Mouse (Mus musculus) ES-E14 (cell line): ENCODE data around the gene Susd4. TPM values are rescaled to one million over a fixed set of nuclear protein-coding genes. Genes with fewer than 3 reads are reported as not detected.

Source experiments
- DNase-seq: peaks from one replicate; pipeline ENCODE4 v3.0.0-alpha.2; 2013; ENCODE audit warnings: low read depth, low spot score
- H3K27ac ChIP-seq: 2 replicates; pipeline ENCODE4 v1.5.1; 2012; ENCODE audit warnings: low read depth, mild to moderate bottlenecking, low read length, moderate library complexity, mixed read lengths; ENCODE audit not compliant: poor library complexity, insufficient read depth, severe bottlenecking
- H3K36me3 ChIP-seq: 2 replicates; pipeline ENCODE4 v1.6.1; 2012; ENCODE audit warnings: mild to moderate bottlenecking, low read length, moderate library complexity, mixed read lengths; ENCODE audit not compliant: control insufficient read depth, poor library complexity, insufficient read depth, severe bottlenecking
- H3K4me1 ChIP-seq, 2 experiments: fragments of 150-350 bp in 1 of 2; sonication (generic) in 1 of 2; 2 replicates each; pipeline ENCODE4 v1.6.1; 2012; ENCODE audit warnings: low read length in 2 of 2, mild to moderate bottlenecking in 1 of 2, mixed read lengths in 1 of 2; ENCODE audit not compliant: control insufficient read depth in 2 of 2, insufficient read depth in 2 of 2, poor library complexity in 1 of 2
- H3K4me3 ChIP-seq, 2 experiments: fragments of 150-350 bp in 1 of 2; sonication (generic) in 1 of 2; 2 replicates each; pipeline ENCODE4 v1.5.1; 2012; ENCODE audit warnings: low read length in 2 of 2, low read depth in 1 of 2, mild to moderate bottlenecking in 1 of 2, mixed read lengths in 1 of 2; ENCODE audit not compliant: insufficient read depth in 1 of 2, poor library complexity in 1 of 2, severe bottlenecking in 1 of 2
- H3K9ac ChIP-seq: 2 replicates; pipeline ENCODE4 v1.6.1; 2012; ENCODE audit warnings: low read depth, mild to moderate bottlenecking, low read length, mixed read lengths; ENCODE audit not compliant: poor library complexity, insufficient read depth, severe bottlenecking
- H3K9me3 ChIP-seq: fragments of 150-350 bp; sonication (generic); 2 replicates; pipeline ENCODE4 v1.6.1; 2012; ENCODE audit warnings: low read depth, mild to moderate bottlenecking, low read length; ENCODE audit not compliant: control insufficient read depth, insufficient read depth
- CHD2 ChIP-seq: IDR thresholded peaks from 2 replicates; pipeline ENCODE4 v1.6.1; 2014; ENCODE audit warnings: mild to moderate bottlenecking, low read depth, low read length, inconsistent platforms
- HCFC1 ChIP-seq: IDR thresholded peaks from 2 replicates; pipeline ENCODE4 v1.6.1; 2012; ENCODE audit warnings: low read length, inconsistent platforms, borderline replicate concordance; ENCODE audit not compliant: insufficient read depth
- MAFK ChIP-seq: IDR thresholded peaks from 2 replicates; pipeline ENCODE4 v1.6.1; 2014; ENCODE audit warnings: mild to moderate bottlenecking, low read depth, low read length, inconsistent platforms; ENCODE audit not compliant: insufficient read depth
- ZC3H11A ChIP-seq: IDR thresholded peaks from 2 replicates; pipeline ENCODE4 v1.6.1; 2012; ENCODE audit warnings: low read depth, mild to moderate bottlenecking, inconsistent platforms, low read length, borderline replicate concordance
- ZNF384 ChIP-seq: IDR thresholded peaks from 2 replicates; pipeline ENCODE4 v1.6.1; 2012; ENCODE audit warnings: low read depth, low read length, inconsistent platforms
- in situ Hi-C, 2 experiments: fragments of 600-800 bp; cut with MboI; formaldehyde crosslinking; loops; one replicate each; pipeline ENCODE4 v1.15.1; 2025; ENCODE audit warnings: low sequenced_read_pairs in 2 of 2, inconsistent platforms in 1 of 2; ENCODE audit not compliant: unreplicated experiment in 2 of 2
- total RNA-seq: library from RNA; depleted of rRNA; stranded (reverse); fragments of 300-350 nt; gene quantifications from 2 replicates; pipeline ENCODE4 v1.2.3, GENCODE M21; 2012

Susd4 gene
- total RNA-seq, 1 experiment: 4.1 TPM

DNA sequence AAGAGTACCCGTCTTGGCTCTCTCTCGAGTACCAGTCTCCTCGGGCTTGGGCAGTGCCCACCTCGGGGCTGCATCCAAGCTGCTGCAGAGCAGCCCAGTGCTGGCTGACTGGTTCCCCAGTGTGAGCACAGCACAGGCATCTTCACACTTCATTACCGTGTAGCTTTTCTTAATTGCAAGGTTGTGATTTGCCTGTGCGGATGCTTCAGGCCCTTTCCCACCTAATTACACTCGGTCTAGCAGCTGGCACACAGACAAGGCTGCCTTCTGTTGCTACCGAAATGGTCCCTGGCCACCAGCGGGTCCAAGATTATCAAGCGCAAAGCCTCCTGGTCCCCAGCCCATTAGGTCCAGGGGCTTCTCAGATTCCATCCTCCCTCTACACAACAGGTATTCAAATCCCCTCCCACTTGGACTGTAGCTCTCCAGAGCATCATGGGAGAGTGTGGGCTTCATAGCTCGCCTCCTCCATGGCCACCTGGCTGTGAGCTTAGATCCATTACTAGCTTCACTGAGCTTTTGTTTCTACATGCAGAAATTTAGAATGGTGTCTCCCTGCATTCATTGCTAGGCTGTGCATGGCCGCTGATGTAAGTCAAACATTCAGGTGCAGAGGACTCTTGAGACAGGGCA is 134.0 kb downstream of the Susd4 start:
- no peak for TF ChIP-seq HCFC1
- no peak for TF ChIP-seq ZNF384
- TF ChIP-seq CHD2: no peak
- no peak for TF ChIP-seq MAFK
- no peak for TF ChIP-seq ZC3H11A
- no peaks in the 10 kb centered on the region for H3K9me3 ChIP-seq
- no peak for DNase-seq
- no peak overlapping the region for H3K27ac ChIP-seq
- no peak overlapping the region for H3K4me3 ChIP-seq
- no peak overlapping the region for H3K9ac ChIP-seq
- H3K36me3 ChIP-seq: no peaks in the 10 kb centered on the region
- in situ Hi-C loops: no loop called here
- H3K4me1 ChIP-seq: no peaks in the 10 kb centered on the region

DNA sequence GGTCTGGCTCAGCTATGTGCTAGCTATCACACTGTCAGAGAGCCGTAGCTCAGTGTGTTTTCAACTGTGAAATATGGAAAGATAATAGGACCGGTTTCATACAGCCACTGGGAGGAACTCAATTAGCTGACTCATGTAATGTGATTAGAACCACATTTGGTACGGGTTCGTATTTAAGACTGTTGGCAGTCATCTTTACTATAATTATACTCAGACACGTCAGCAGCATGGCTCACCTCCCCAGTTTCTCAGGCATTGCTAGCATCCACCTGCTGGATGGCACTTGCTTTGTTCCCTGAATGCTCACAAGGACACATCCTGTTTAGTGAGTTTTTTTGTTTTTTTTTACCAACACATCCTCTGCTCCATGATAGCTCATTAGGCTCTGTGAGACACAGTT is 138.4 kb downstream of the Susd4 start:
- in situ Hi-C loops: no loop called here
- no peak overlapping the region for H3K4me3 ChIP-seq
- no peaks in the 10 kb centered on the region for H3K4me1 ChIP-seq
- H3K36me3 ChIP-seq: no peaks in the 10 kb centered on the region
- no peak overlapping the region for H3K27ac ChIP-seq
- H3K9ac ChIP-seq: no peak overlapping the region
- no peaks in the 10 kb centered on the region for H3K9me3 ChIP-seq
- DNase-seq: no peak
- TF ChIP-seq ZC3H11A: no peak
- TF ChIP-seq MAFK: no peak
- TF ChIP-seq ZNF384: no peak
- no peak for TF ChIP-seq CHD2
- TF ChIP-seq HCFC1: no peak

- Histone ChIP-seq H3K4me3 (no peak overlapping the region), H3K9me3 (no peaks in the 10 kb centered on the region), H3K4me1 (no peaks in the 10 kb centered on the region), H3K36me3 (no peaks in the 10 kb centered on the region), H3K27ac (no peak overlapping the region), H3K9ac (no peak overlapping the region)
- TF ChIP-seq MAFK: no peak
- TF ChIP-seq ZNF384: no peak
- TF ChIP-seq CHD2: no peak
- TF ChIP-seq ZC3H11A: no peak
- no peak for TF ChIP-seq HCFC1
- no peak for DNase-seq
- in situ Hi-C loops: no loop called here
These were observed 139.2 kb downstream of the Susd4 start for GRCm38 (mm10) chr1:182902906-182903305.

- Histone ChIP-seq H3K27ac (no peak overlapping the region), H3K9ac (no peak overlapping the region), H3K36me3 (no peaks in the 10 kb centered on the region), H3K4me1 (no peaks in the 10 kb centered on the region), H3K4me3 (no peak overlapping the region), H3K9me3 (no peaks in the 10 kb centered on the region)
- no peak for TF ChIP-seq MAFK
- no peak for TF ChIP-seq ZC3H11A
- no peak for TF ChIP-seq HCFC1
- no peak for TF ChIP-seq CHD2
- TF ChIP-seq ZNF384: no peak
- in situ Hi-C loops: no loop called here
- no peak for DNase-seq
These were observed 142.0 kb downstream of the Susd4 start for GRCm38 (mm10) chr1:182905669-182906068.
